Mouse (Mus musculus) T-helper 1 cell (primary cell): Measurements from ENCODE around the gene Donson.
"Not testable (repeated sequence)": the region's sequence is repeated elsewhere in the genome, so short reads cannot be mapped to it uniquely, and the experiment has no call there.

ENCODE experiments used
- in situ Hi-C: fragments of 300-600 bp; cut with MboI, MseI; formaldehyde crosslinking; loops from one replicate; pipeline ENCODE4 v1.15.1; 2025; ENCODE audit warnings: high pct_unique_total_duplicates

The Donson gene

GRCm38 (mm10) chr16:91645995-91646602 lies 42.5 kb downstream of the Donson start:
- in situ Hi-C loops, result no loop called here

DNA sequence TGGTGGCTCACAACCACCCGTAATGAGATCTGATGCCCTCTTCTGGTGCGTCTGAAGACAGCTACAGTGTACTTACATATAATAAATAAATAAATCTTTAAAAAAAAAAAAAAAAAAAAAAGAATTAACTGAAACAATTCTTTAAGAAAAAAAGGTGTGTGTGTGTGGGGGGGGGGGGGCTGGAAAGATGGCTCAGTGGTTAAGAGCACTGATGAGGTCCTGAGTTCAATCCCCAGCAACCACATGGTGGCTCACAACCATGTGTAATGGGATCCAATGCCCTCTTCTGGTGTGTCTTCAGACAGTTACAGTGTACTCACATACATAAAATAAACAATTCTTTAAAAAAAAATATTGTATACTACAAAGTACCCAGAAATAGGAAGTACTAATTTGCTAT lies 43.1 kb downstream of the Donson start:
- in situ Hi-C loops, result not testable (repeated sequence)

- in situ Hi-C loops, result loop anchor here (5.0 kb wide), 1 partner anchor 37 kb away; no protein-coding TSS in a partner anchor
Measured at GRCm38 (mm10) chr16:91644901-91645300, 43.7 kb downstream of the Donson start.

DNA sequence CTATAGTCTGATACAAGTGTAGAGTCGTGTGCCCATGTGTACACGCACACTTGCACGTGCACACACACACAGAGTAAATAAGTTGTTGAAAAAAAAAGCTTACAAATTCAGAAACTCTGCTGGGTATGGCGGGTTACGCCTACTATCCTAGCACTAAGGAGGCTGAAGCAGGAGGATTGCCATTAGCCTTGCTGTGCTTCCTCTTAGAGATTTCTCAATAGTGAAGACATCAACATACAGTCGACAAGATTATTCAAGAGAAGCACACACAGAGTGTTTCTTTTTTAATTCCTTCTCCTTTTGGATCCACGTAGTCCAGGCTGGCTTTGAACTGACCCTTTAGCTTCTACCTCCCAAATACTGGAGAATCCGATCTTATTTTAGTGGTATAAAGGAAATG lies 48.4 kb downstream of the Donson start:
- in situ Hi-C loops, result loop anchor here (5.0 kb wide), 1 partner anchor 42 kb away; no protein-coding TSS in a partner anchor

DNA sequence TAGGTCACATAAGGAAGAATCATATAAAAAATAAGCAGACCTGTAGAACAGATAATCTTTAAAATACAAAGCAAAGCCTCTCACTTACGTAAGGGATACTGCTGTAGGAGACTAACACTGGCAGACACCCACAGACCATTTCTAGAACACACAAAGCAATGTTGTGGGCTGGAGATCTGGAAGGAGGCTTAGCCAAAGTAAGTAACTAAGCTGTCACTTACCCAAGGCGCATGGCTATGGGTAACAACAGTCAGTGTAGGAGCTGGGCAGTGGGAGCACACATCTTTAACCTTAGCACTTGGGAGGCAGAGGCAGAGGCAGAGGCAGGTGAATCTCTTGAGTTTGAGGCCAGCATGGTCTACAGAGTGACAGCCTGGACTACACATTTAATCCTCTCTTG lies 48.9 kb downstream of the Donson start:
- in situ Hi-C loops, result loop anchor here (5.0 kb wide), 2 partner anchors 43 to 622 kb away; no protein-coding TSS in a partner anchor

DNA sequence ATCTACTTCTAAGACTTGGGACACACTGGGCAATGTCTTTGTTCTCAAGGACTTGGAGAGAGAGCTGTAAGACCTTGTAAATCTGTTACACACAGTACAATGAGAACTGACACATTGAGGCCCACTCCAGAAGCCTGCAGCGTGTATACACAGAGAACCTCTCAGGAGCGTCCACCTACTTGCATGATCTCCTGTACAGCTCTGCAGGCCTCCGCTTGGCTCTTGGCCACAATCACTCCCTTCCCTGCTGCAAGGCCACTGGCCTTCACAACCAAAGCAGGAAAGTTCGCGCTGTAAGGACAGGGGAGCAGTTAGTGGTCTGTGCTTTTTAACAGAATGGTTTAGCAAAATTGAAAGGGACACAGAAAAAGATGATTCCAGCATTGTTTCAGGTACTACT lies 49.4 kb downstream of the Donson start:
- in situ Hi-C loops, result loop anchor here (5.0 kb wide), 1 partner anchor 622 kb away; no protein-coding TSS in a partner anchor

DNA sequence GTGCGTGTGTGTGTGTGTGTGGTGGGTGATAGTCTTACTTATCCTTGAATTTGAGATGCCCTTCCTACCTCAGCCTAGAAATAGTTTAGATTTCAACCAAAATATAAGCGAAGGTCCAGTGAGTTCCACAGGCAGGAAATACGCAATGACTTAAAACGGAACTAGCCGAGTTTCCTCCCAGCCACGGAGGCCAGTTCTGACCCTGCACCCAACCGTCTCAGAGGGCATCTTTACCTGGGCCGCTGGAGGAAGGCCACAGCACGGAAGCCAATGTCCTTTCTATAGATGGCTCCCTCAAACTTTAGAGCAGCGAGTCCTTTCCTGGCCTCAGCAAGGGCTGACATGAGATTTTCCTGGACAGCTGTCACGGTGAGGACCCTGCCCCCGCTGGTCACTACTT lies 54.9 kb downstream of the Donson start:
- in situ Hi-C loops, result no loop called here

DNA sequence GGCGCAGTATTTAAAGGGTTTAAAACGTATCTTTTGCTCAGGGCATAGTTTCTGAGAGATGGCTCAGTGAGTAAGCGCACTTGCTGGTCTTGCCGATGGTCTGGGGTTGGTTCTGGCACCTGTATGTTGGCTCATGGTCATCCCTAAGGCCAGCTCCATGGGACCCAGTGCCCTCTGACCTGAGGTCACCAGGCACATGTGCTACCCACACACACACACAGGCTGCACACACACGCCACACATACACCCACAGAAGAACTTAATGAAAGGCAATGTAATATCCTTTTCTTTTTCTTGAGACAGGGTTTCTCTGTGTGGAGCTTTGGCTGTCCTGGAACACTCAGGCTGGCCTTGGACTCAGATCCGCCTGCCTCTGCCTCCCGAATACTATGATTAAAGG lies 55.6 kb downstream of the Donson start:
- in situ Hi-C loops, result no loop called here

- in situ Hi-C loops, result no loop called here
Measured at GRCm38 (mm10) chr16:91632439-91632838, 56.1 kb downstream of the Donson start.

- in situ Hi-C loops, result no loop called here
Measured at GRCm38 (mm10) chr16:91630584-91630983, 58.0 kb downstream of the Donson start.

DNA sequence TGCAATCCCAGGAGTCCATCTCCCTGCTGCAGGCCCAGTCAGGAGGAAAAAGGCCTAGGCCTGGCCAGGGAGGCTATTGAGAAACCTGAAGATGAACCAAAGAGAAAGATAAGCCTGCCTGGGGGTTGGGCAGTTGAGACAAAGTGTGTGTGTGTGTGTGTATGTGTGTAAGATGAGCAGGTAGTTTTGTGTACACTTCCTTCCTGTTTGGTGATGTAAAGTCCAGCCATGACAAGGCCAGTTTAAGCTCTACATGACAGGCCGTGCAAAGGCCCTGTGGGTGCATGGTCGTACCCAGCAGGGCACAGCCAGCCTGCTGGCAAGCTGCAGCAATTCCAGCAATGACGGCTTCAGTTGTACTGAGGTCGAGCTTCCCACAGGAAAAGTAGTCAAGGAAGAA lies 58.8 kb downstream of the Donson start:
- in situ Hi-C loops, result no loop called here

DNA sequence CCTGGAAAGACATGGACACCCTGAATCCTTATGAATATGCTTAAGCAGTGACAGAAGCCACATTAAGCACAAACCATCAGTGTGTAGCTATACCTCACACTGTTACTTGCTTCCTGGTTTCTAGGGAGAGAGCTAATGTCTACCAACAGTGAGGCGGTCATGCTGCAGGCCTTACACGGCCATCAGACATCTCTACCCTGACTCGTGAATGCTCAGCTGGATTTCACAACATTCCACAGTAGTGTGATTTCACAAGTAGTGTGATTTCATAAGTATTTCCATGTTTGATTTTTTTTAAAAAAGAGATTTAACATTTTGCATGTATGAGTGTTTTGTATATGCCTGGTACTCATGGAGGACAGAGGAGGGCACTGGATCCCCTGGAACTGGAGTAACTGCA lies 59.9 kb downstream of the Donson start:
- in situ Hi-C loops, result no loop called here

GRCm38 (mm10) chr16:91627831-91628230 lies 60.7 kb downstream of the Donson start:
- in situ Hi-C loops, result no loop called here
